Mouse (Mus musculus): ENCODE results near the gene Zdhhc13. TPM values are rescaled to one million over a fixed set of nuclear protein-coding genes. Genes with fewer than 3 reads are reported as not detected.

Zdhhc13 gene
- polyA plus RNA-seq, 1 experiment from 2014 or later = 31.2 TPM

DNA sequence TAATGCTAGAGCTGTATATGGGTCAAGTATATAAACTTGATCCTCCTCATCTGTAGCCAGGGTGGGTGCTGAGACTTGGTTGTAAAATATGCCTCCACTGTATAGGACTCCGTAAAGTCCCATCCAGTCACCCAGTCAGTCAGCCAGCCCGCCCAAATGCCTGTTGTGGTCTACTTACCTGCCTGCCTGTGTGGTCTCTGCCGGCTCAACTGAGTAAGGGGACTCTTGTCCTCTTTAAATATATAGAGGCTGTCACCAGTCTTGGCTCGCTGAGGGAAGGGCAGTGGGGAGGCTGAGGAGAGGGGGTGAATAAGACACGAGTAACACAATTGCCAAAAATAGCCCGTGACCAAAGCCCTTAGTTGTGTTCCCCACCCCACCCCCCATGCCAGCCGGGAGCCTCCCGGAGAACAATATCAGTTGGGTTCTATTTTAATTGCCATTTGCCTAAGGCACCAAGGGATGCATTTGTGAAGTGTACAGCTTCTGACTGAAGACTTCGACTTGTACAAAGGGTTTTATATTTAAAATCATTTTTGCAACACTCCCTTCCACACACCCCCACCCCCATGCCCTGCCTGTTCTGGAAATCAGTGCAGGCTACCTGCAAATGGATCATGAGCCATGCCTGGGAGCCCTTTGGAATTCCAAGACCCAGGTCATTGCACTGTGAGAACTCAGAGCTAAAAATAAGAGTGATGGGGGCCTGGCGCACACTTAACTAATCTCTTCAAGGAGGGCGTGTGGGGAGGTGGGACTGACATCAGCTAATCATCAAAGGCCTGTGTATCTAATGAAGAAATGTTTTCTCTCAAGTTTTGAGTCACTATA lies 59.2 kb downstream of the Zdhhc13 start, which contains the start of gene Csrp3:
Gene Csrp3 (minus strand): TSS at position 214 of the 831 bp plus-strand sequence.
- Histone ChIP-seq H3K36me3 (no peaks in the 10 kb centered on the region), H3K9ac (no peak within 1 kb of the TSS), H3K4me1 (peaks cover 9% of the 10 kb centered on the region; the same call in 1 of the 2 replicates), H3K9me3 (no peaks in the 10 kb centered on the region), H3K4me3 (no peak within 1 kb of the TSS), H3K27me3 (no peaks in the 10 kb centered on the region), H3K27ac (no peak within 1 kb of the TSS), H3K4me2 (replicated peaks) (no peak within 1 kb of the TSS)
- 44% methylated on average over 11 of the region's 11 CpGs for WGBS
- ATAC-seq (ENCODE audit: insufficient number of reproducible peaks, insufficient read depth, low FRiP score, low TSS enrichment) = no peak

- Histone ChIP-seq H3K9me3 (no peaks in the 10 kb centered on the region), H3K4me3 (no peak overlapping the region), H3K27me3 (no peaks in the 10 kb centered on the region), H3K9ac (no peak overlapping the region), H3K27ac (no peak overlapping the region), H3K4me1 (no peaks in the 10 kb centered on the region), H3K36me3 (no peaks in the 10 kb centered on the region), H3K4me2 (replicated peaks) (no peak overlapping the region)
- WGBS = 84% methylated on average over 6 of the region's 6 CpGs
- ATAC-seq (ENCODE audit: insufficient number of reproducible peaks, insufficient read depth, low FRiP score, low TSS enrichment) = no peak
Measured at GRCm38 (mm10) chr7:48851529-48852104, 62.8 kb downstream of the Zdhhc13 start.

GRCm38 (mm10) chr7:48853496-48853895 lies 64.7 kb downstream of the Zdhhc13 start:
- H3K4me1 ChIP-seq = no peaks in the 10 kb centered on the region
- H3K4me3 ChIP-seq = no peak overlapping the region
- no peak for ATAC-seq (ENCODE audit: insufficient number of reproducible peaks, insufficient read depth, low FRiP score, low TSS enrichment)
- no peak overlapping the region for H3K4me2 ChIP-seq (replicated peaks)
- no peaks in the 10 kb centered on the region for H3K9me3 ChIP-seq
- no peak overlapping the region for H3K9ac ChIP-seq
- no peaks in the 10 kb centered on the region for H3K27me3 ChIP-seq
- no peak overlapping the region for H3K27ac ChIP-seq
- H3K36me3 ChIP-seq = no peaks in the 10 kb centered on the region
- 87% methylated on average over 13 of the region's 13 CpGs for WGBS

- no peaks in the 10 kb centered on the region for H3K27me3 ChIP-seq
- WGBS = 95% methylated on average over 3 of the region's 3 CpGs
- ATAC-seq (ENCODE audit: insufficient number of reproducible peaks, insufficient read depth, low FRiP score, low TSS enrichment) = no peak
- H3K4me3 ChIP-seq = no peak overlapping the region
- H3K36me3 ChIP-seq = no peaks in the 10 kb centered on the region
- no peaks in the 10 kb centered on the region for H3K9me3 ChIP-seq
- H3K4me2 ChIP-seq (replicated peaks) = no peak overlapping the region
- no peak overlapping the region for H3K9ac ChIP-seq
- no peaks in the 10 kb centered on the region for H3K4me1 ChIP-seq
- no peak overlapping the region for H3K27ac ChIP-seq
Measured at GRCm38 (mm10) chr7:48855461-48855860, 66.7 kb downstream of the Zdhhc13 start.

DNA sequence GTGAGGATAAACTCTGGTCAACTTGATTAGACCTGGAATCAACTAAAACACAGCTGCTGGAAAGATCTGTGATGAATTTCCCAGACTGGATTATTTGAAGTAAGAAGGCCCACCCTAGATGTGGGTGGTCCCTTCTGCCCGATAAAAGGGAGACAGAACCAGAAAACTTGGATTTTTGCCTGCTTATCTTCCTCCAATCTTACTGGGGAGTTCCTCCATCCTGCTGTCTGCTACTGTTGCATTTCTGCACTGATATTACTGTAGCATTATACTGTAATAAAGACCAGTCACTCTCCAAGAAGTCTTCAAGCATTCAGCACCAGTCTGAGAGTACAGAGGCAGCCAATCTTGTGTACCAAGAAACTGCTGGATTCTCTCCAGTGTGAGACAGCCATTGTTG lies 69.5 kb downstream of the Zdhhc13 start:
- H3K4me2 ChIP-seq (replicated peaks) = no peak overlapping the region
- no peaks in the 10 kb centered on the region for H3K4me1 ChIP-seq
- H3K36me3 ChIP-seq = no peaks in the 10 kb centered on the region
- no peak overlapping the region for H3K9ac ChIP-seq
- H3K4me3 ChIP-seq = no peak overlapping the region
- ATAC-seq (ENCODE audit: insufficient number of reproducible peaks, insufficient read depth, low FRiP score, low TSS enrichment) = no peak
- no peaks in the 10 kb centered on the region for H3K27me3 ChIP-seq
- no peaks in the 10 kb centered on the region for H3K9me3 ChIP-seq
- 84% methylated on average over 1 of the region's 1 CpGs for WGBS
- H3K27ac ChIP-seq = no peak overlapping the region

DNA sequence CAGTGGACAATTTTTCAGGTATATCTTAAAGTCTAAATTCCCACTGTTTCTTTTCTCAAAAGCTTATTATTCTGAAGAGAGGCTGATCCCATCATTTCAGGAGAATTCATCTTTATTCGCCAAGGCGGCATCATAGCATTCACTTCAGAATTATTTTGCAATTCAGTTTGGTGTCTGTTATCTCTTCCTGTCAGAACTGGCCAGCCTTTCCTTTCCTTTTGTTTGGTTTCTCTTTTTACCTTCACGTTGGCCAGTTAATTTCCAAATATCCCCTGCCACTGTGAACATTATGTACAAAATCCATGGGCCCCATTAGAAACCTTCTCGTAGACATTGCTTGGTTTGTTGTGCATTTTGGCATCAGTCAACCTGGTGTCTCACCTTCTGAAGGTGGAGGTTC lies 70.6 kb downstream of the Zdhhc13 start:
- no peak overlapping the region for H3K4me2 ChIP-seq (replicated peaks)
- no peaks in the 10 kb centered on the region for H3K4me1 ChIP-seq
- WGBS = 91% methylated on average over 4 of the region's 4 CpGs
- H3K36me3 ChIP-seq = no peaks in the 10 kb centered on the region
- H3K9ac ChIP-seq = no peak overlapping the region
- no peak for ATAC-seq (ENCODE audit: insufficient number of reproducible peaks, insufficient read depth, low FRiP score, low TSS enrichment)
- H3K4me3 ChIP-seq = no peak overlapping the region
- H3K27me3 ChIP-seq = no peaks in the 10 kb centered on the region
- no peaks in the 10 kb centered on the region for H3K9me3 ChIP-seq
- no peak overlapping the region for H3K27ac ChIP-seq

DNA sequence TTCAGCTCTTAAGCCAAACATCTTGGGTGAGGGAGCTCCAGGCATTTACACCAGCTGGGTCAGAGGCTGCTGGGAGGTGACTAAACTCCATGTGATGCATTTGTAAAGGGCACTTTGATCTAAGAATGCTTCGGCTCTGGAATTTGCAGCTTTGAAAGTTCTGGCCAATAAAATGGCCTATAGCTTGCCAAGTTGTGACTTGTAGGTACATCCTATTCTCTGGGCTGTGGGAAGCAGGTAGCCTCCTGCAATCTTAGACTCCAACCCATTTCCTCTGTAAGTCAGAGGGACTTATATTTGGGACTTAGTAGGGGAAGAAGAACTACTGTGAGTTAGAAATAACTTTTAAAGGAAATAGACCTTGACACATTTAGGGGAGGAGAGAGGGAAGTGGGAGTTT lies 72.1 kb downstream of the Zdhhc13 start:
- no peak overlapping the region for H3K4me2 ChIP-seq (replicated peaks)
- peaks cover 9% of the 10 kb centered on the region for H3K36me3 ChIP-seq
- no peaks in the 10 kb centered on the region for H3K9me3 ChIP-seq
- H3K27ac ChIP-seq = no peak overlapping the region
- 77% methylated on average over 1 of the region's 1 CpGs for WGBS
- no peak overlapping the region for H3K9ac ChIP-seq
- no peak for ATAC-seq (ENCODE audit: insufficient number of reproducible peaks, insufficient read depth, low FRiP score, low TSS enrichment)
- no peak overlapping the region for H3K4me3 ChIP-seq
- H3K27me3 ChIP-seq = no peaks in the 10 kb centered on the region
- no peaks in the 10 kb centered on the region for H3K4me1 ChIP-seq

DNA sequence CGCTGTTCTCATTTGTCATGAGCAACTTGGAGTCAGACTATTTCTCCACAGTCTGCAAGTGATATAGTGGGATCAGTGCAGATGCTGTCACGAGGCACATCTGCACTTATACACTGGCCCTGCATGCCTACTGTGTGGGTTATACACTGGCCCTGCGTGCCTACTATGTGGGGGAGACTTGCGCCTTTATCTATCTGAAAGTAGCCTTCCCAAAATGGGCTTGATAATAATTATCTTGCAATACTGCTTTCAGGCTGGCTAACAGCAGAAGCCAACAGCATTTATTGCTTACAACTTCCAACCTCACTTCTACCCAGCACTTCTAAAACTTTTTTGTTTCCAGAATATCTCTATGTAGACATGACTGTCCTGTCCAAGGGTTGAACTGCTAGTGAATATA lies 73.0 kb downstream of the Zdhhc13 start:
- WGBS = 91% methylated on average over 4 of the region's 4 CpGs
- no peak overlapping the region for H3K4me3 ChIP-seq

GRCm38 (mm10) chr7:48864199-48864598 lies 75.4 kb downstream of the Zdhhc13 start:
- Histone ChIP-seq H3K9me3 (no peaks in the 10 kb centered on the region), H3K4me1 (no peaks in the 10 kb centered on the region), H3K4me2 (replicated peaks) (no peak overlapping the region), H3K9ac (no peak overlapping the region), H3K27me3 (no peaks in the 10 kb centered on the region), H3K27ac (no peak overlapping the region), H3K4me3 (no peak overlapping the region), H3K36me3 (peaks cover 33% of the 10 kb centered on the region)
- no peak for ATAC-seq (ENCODE audit: insufficient number of reproducible peaks, insufficient read depth, low FRiP score, low TSS enrichment)

More for the DNA sequence above, 73.0 kb downstream of the Zdhhc13 start:
- H3K9me3 ChIP-seq = no peaks in the 10 kb centered on the region
- H3K4me2 ChIP-seq (replicated peaks) = no peak overlapping the region
- no peak overlapping the region for H3K27ac ChIP-seq
- peaks cover 14% of the 10 kb centered on the region for H3K36me3 ChIP-seq
- ATAC-seq (ENCODE audit: insufficient number of reproducible peaks, insufficient read depth, low FRiP score, low TSS enrichment) = no peak
- H3K4me1 ChIP-seq = no peaks in the 10 kb centered on the region
- no peaks in the 10 kb centered on the region for H3K27me3 ChIP-seq
- no peak overlapping the region for H3K9ac ChIP-seq

GRCm38 (mm10) chr7:48864671-48865458 lies 76.1 kb downstream of the Zdhhc13 start:
- no peak overlapping the region for H3K9ac ChIP-seq
- H3K4me2 ChIP-seq (replicated peaks) = no peak overlapping the region
- H3K27me3 ChIP-seq = no peaks in the 10 kb centered on the region
- WGBS = 89% methylated on average over 9 of the region's 9 CpGs
- H3K36me3 ChIP-seq = peaks cover 35% of the 10 kb centered on the region
- no peaks in the 10 kb centered on the region for H3K9me3 ChIP-seq
- no peak for ATAC-seq (ENCODE audit: insufficient number of reproducible peaks, insufficient read depth, low FRiP score, low TSS enrichment)
- H3K4me3 ChIP-seq = no peak overlapping the region
- H3K27ac ChIP-seq = no peak overlapping the region
- H3K4me1 ChIP-seq = no peaks in the 10 kb centered on the region

DNA sequence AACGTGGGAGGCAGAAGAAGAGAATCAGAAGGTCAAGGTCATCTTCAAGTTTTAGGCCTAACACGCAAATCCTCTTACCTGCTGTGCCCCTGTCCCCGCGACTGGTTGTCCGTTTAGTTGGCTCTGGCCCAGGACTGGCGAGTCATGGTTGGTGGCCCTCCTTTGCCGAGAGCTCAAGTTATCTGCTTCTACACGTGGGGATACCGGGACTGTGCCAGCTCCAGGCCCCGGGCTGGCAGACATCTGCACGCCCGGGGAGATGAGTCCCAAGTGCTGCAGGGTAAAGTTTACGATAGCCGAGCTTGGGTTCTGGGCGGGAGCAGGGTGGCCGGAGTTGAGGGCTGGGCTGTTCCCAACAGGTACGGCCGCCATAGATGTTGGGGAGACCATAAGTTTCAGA lies 78.8 kb downstream of the Zdhhc13 start:
- Histone ChIP-seq H3K36me3 (peaks cover 62% of the 10 kb centered on the region), H3K4me1 (no peaks in the 10 kb centered on the region), H3K9ac (no peak overlapping the region), H3K4me3 (no peak overlapping the region), H3K9me3 (no peaks in the 10 kb centered on the region), H3K27me3 (no peaks in the 10 kb centered on the region), H3K27ac (no peak overlapping the region), H3K4me2 (replicated peaks) (no peak overlapping the region)
- WGBS = 93% methylated on average over 18 of the region's 18 CpGs
- ATAC-seq (ENCODE audit: insufficient number of reproducible peaks, insufficient read depth, low FRiP score, low TSS enrichment) = no peak

GRCm38 (mm10) chr7:48870144-48870543 lies 81.3 kb downstream of the Zdhhc13 start:
- 83% methylated on average over 6 of the region's 6 CpGs for WGBS
- no peaks in the 10 kb centered on the region for H3K4me1 ChIP-seq
- no peak overlapping the region for H3K4me3 ChIP-seq
- no peaks in the 10 kb centered on the region for H3K27me3 ChIP-seq
- peaks cover 86% of the 10 kb centered on the region for H3K36me3 ChIP-seq
- H3K4me2 ChIP-seq (replicated peaks) = no peak overlapping the region
- H3K27ac ChIP-seq = no peak overlapping the region
- H3K9ac ChIP-seq = no peak overlapping the region
- no peaks in the 10 kb centered on the region for H3K9me3 ChIP-seq
- ATAC-seq (ENCODE audit: insufficient number of reproducible peaks, insufficient read depth, low FRiP score, low TSS enrichment) = no peak
